Mouse (Mus musculus): ENCODE measurements at regions not wholly inside any gene's neighbourhood (a gene's known extent, or its start where the extent isn't known, plus 50 kb on each side); places are given as distances from the start of the nearest gene placed in this dataset.

GRCm38 (mm10) chr4:93746326-93746725, 411.0 kb upstream of the Tusc1 start:
- TF ChIP-seq CTCF (IDR thresholded peaks at IDR 0.05), result no peak
- no peak for DNase-seq (ENCODE audit: extremely low spot score in 1 of 2, low spot score in 2 of 2)
- no peak overlapping the region for H3K27ac ChIP-seq
- intact Hi-C loops (cut with DNase I), result no loop called here
- no peak overlapping the region for H3K4me3 ChIP-seq

DNA sequence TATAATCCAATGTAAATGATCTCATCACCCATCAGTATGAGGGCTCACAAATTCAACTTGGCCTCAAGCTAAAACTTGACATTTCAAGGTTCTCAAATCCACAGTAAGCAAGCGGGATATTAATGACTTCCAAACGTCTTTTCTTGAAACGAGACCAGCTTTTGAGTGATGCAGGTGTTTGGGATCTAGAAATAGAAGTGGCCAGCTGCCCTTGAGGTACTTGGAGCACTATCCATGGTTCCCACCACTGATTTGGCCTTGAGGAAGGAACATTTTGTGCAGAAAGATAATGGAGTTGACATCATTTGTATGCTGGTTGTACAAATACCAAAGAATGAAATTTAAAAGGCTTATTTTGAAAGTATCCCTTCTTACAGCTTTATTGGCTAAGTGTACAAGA, 378.4 kb upstream of the Tusc1 start:
- H3K4me3 ChIP-seq, result no peak overlapping the region
- intact Hi-C loops (cut with DNase I), result no loop called here
- no peak for TF ChIP-seq CTCF (IDR thresholded peaks at IDR 0.05)
- no peak overlapping the region for H3K27ac ChIP-seq
- DNase-seq (ENCODE audit: extremely low spot score in 1 of 2, low spot score in 2 of 2), result no peak

- intact Hi-C loops (cut with DNase I), result no loop called here
- TF ChIP-seq CTCF (IDR thresholded peaks at IDR 0.05), result no peak
- no peak for DNase-seq (ENCODE audit: extremely low spot score in 1 of 2, low spot score in 2 of 2)
- Histone ChIP-seq H3K27ac (no peak overlapping the region), H3K4me3 (no peak overlapping the region)
Observed at GRCm38 (mm10) chr4:93676403-93677039, 341.2 kb upstream of the Tusc1 start.

GRCm38 (mm10) chr4:93675739-93676402, 340.6 kb upstream of the Tusc1 start:
- intact Hi-C loops (cut with DNase I), result no loop called here
- TF ChIP-seq CTCF (IDR thresholded peaks at IDR 0.05), result no peak
- no peak overlapping the region for H3K27ac ChIP-seq

DNA sequence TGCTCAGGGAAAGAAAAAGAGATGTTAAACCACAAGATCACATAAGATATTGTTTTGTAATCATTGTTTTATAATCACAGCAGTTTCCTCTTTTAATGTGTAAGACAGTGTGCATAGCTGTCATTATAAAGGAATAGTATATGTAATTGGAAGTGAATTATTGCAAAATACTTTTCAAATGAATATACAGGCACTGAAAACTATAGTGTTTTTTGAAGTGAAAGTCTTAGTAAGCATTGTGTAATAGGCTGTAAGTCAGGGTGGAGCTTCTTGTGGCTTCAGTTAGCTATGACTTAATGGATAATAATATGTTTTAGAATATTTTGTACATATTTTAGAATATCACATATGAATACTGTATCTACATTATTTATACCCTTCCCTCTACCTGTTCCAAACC, 333.7 kb upstream of the Tusc1 start:
- DNase-seq (ENCODE audit: extremely low spot score in 1 of 2, low spot score in 2 of 2), result no peak
- H3K27ac ChIP-seq, result no peak overlapping the region
- H3K4me3 ChIP-seq, result no peak overlapping the region
- TF ChIP-seq CTCF (IDR thresholded peaks at IDR 0.05), result no peak
- intact Hi-C loops (cut with DNase I), result no loop called here

More at GRCm38 (mm10) chr4:93675739-93676402, 340.6 kb upstream of the Tusc1 start:
- no peak overlapping the region for H3K4me3 ChIP-seq
- DNase-seq (ENCODE audit: extremely low spot score in 1 of 2, low spot score in 2 of 2), result no peak

DNA sequence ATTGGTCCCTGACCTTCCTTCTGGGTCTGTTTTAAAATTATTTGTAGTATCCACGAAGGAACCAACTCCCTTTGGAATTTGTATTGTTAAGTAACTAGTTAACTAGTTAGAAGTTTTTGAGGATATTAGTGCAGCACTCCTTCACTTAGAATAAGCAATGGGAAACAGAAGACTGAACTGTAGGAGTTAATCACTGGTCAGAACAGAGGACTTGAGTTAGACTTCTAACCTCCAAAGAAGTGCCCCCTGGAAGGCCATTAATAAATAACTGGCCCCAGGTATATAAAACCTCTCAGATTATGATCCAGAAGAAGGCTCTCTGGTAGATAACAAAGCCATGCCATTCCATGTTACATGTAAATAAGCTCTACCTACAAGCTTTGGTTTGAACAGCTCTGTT, 329.0 kb upstream of the Tusc1 start:
- intact Hi-C loops (cut with DNase I), result no loop called here
- TF ChIP-seq CTCF (IDR thresholded peaks at IDR 0.05), result no peak

GRCm38 (mm10) chr4:93638207-93638606, 302.9 kb upstream of the Tusc1 start:
- intact Hi-C loops (cut with DNase I), result no loop called here

More for the DNA sequence above, 329.0 kb upstream of the Tusc1 start:
- no peak overlapping the region for H3K4me3 ChIP-seq
- no peak overlapping the region for H3K27ac ChIP-seq
- no peak for DNase-seq (ENCODE audit: extremely low spot score in 1 of 2, low spot score in 2 of 2)

DNA sequence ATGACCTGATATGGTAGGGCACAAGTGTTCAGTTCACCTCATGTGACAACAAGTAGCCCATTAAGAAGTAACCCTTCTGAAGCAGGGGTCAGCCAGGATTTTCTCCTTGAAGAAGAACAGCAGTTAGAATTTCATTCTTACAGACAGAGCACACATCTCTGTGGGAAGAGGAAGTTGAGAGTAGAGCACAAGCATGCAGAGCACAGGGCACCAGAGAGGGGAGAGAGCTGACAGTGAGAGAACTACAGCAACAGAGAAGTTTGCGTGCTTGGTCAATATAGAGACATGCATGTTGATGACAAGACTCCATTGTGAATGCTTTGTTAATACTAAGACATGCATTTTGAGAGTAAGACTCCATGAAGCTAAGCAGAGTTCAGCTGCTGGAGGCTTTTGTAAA, 263.2 kb upstream of the Tusc1 start:
- no peak overlapping the region for H3K4me3 ChIP-seq

More at GRCm38 (mm10) chr4:93638207-93638606, 302.9 kb upstream of the Tusc1 start:
- no peak for TF ChIP-seq CTCF (IDR thresholded peaks at IDR 0.05)
- DNase-seq (ENCODE audit: extremely low spot score in 1 of 2, low spot score in 2 of 2), result no peak
- H3K4me3 ChIP-seq, result no peak overlapping the region
- H3K27ac ChIP-seq, result no peak overlapping the region

DNA sequence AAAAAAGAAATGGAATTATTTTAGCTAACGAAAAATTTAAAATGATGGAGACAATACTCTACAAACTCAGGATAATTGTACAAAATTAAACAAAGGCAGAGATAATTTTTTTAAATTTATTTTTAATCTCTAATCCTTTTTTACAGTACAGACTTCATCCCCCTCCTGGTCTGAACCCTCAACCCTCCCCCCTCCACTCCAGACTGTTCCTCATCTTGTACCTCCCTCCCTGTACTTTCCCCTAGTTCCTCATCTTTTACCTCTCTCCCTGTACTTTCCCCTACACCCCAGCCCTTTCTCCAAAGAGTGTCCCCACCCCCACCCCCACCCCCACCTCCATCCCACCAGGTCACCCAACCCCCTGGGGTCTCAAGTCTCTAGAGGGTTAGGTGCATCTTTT, 249.0 kb upstream of the Tusc1 start:
- no peak for DNase-seq (ENCODE audit: extremely low spot score in 1 of 2, low spot score in 2 of 2)
- TF ChIP-seq CTCF (IDR thresholded peaks at IDR 0.05), result no peak
- no peak overlapping the region for H3K4me3 ChIP-seq
- no peak overlapping the region for H3K27ac ChIP-seq
- intact Hi-C loops (cut with DNase I), result no loop called here

More for the DNA sequence above, 263.2 kb upstream of the Tusc1 start:
- no peak for DNase-seq (ENCODE audit: extremely low spot score in 1 of 2, low spot score in 2 of 2)
- no peak overlapping the region for H3K27ac ChIP-seq
- intact Hi-C loops (cut with DNase I), result no loop called here
- no peak for TF ChIP-seq CTCF (IDR thresholded peaks at IDR 0.05)

DNA sequence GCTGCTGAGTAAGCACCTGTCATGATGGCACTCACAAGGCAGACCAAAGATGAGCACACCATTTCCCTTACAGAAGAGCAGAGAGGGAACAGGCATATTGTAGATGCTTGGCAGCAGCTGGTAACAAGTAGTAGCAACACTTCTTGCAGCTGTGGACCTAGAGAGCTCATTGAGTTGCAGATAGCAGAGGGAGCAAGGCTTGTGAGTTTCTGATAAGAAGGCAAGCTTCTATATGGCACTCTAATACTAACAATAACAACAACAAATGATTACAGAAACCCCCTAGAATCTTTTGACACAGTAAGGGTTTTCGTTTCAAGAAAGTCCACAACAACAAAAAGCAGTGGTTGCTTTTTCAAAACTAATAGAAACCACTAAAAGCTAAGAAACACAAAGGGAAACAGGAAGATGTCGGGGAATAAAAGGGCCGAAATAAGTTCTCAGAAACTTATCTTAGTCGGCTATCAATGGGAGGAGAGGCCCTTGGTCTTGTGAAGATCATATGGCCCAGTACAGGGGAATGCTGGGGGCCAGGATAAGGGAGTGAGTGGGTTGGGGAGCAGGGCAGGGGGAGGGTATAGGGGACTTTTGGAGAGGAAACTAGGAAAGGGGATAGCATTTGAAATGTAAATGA, 248.5 kb upstream of the Tusc1 start:
- intact Hi-C loops (cut with DNase I), result no loop called here
- no peak for TF ChIP-seq CTCF (IDR thresholded peaks at IDR 0.05)
- Histone ChIP-seq H3K4me3 (no peak overlapping the region), H3K27ac (no peak overlapping the region)
- DNase-seq (ENCODE audit: extremely low spot score in 1 of 2, low spot score in 2 of 2), result no peak

DNA sequence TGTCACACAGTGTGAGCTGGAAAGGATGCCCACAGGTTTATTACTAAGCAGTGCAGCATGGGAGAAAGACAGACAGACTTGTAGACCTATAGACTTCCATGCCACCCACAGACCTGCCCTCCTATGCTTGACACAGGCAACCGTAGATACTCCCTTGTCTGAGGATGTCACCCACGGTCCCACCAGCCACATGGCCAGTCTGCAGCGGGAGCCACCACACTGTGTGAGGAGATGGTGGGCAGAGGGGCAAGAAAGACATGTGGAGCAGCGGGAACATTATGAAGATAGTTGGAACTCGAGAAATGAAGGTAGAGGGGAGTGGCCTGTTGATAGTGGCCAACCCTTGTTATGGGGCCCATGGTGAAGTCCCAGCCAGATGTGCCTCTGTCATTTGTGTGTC, 244.0 kb upstream of the Tusc1 start:
- H3K27ac ChIP-seq, result no peak overlapping the region
- H3K4me3 ChIP-seq, result no peak overlapping the region
- intact Hi-C loops (cut with DNase I), result no loop called here
- DNase-seq (ENCODE audit: extremely low spot score in 1 of 2, low spot score in 2 of 2), result no peak
- TF ChIP-seq CTCF (IDR thresholded peaks at IDR 0.05), result no peak

DNA sequence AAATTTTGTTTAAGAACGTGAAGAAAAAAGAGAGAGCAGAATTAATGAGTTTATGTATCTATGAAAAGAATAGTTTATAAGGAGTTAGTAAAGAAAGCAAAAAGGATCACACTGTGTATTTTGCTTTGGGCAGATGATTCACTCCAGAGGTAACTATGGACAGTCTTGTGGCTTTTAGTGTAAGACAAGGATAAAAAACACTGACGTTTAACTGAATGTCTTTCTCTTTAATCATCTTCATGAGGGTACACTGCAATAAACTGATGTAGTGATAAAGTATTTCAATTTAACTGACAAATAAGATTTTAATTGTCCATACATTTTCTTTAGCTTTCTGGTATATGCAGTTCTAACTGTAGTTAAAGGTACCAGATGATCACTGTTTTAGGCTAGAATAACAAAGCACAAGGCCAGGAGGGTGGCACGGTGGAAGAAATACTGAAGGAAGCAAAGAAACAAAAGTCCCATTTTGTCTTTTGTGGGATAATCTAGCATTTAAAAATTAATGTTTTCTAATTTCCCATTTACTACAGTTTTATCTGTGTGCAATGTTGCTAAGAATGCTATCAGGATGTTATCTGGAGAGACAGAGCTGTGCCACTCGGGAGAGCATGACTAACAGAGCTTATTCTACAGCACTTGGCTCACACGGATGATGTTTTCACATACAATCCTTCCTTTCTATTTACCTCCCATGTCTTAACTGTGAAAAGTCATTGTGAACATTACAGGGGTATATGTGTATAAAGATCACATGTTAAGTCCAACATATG, 232.4 kb upstream of the Tusc1 start:
- no peak overlapping the region for H3K4me3 ChIP-seq

More for the DNA sequence above, 232.4 kb upstream of the Tusc1 start:
- no peak for TF ChIP-seq CTCF (IDR thresholded peaks at IDR 0.05)
- intact Hi-C loops (cut with DNase I), result no loop called here
- no peak for DNase-seq (ENCODE audit: extremely low spot score in 1 of 2, low spot score in 2 of 2)
- H3K27ac ChIP-seq, result no peak overlapping the region
